Mouse (Mus musculus): Measurements from ENCODE around the gene March8.

March8 gene

DNA sequence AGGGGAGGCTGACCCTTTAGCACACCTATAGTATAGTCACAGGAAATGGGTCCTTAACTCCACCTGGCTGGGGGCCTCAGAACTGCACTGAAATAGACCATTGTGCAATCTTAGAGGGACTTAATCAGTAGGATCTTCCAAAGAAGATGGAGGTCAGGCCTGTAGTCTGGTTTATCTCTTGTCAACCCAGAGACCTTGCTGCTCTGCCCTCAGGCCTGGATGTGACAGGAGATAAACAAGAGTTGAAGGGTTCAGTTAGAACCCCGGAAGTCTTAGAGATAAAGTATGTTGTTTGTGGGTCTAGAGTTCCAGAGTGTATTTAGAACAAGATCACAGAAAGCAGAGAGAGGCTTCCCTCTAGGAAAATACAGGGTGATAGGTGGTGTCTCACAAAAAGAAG lies 118.7 kb downstream of the March8 start:
- intact Hi-C loops (cut with DNase I): no loop called here

GRCm38 (mm10) chr6:116458728-116459127 lies 120.9 kb downstream of the March8 start:
- intact Hi-C loops (cut with DNase I): no loop called here
